Mouse (Mus musculus): ENCODE measurements at regions not wholly inside any gene's neighbourhood (a gene's known extent, or its start where the extent isn't known, plus 50 kb on each side); places are given as distances from the start of the nearest gene placed in this dataset.

DNA sequence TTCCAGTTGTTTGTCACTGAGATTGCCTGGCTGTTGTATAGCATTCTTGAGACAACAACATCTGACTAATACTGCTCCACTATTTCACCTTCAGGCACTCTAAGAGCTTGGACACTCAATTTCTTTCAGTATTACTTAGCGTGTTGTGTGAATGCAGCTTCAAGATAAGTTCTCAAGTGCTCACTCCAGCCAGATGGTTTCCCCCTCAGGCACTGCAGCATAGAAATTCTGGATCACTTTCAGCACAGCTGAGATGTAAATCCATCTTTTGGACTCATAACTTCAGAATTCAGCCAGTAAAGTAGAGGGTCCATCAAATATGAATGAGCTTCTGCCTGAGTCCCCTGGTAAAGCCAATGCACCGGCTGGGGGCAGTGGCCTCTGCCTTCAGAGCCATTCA lies 608.8 kb downstream of the Gm9195 start:
- no peak for DNase-seq

DNA sequence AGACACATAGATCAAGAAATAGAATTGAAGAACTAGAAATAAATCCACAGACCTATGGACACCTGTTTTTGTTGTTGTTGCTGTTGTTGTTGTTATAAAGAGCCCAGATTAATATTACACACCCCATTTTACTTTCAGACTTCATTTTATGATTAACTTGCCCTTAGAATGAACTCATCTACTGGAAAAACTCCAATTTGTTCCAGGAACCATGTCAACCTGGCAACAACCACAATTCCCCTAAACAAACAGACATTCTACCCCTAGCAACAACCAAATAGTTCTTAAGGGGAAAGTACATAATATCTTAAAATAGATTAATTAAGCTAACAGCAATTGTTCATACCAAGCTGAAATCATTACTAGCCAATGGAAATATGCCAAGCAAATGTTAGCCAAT lies 646.1 kb downstream of the Gm9195 start:
- no peak for DNase-seq

DNA sequence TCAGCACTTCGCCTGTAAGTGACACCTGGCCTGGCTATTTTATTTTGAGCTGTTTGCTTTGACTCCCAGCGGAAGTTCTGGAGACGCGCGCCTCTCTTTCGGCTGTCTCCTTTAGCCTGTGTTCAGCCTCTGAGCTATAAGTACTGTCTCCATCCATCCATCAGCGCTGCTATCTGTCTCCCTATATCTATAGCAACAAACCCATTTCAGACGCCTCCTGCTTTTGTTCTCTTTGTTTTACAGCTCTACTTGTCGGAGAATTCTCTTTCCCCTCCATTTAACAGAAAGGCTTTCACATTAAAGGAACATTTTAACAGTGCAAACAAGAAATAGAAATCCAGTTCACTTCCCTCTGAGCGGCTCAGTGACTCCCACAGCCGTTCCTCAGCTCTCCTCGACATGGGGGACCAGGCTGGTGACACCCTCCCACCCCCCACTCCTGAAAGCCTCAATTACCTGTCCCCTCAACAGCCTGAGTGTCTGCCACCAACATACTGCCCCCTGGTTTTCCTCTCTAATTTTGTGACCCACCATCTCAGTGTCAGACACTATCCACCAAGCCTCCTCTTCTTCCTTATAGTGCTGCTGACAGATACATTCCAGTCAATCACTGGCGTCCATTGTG lies 682.7 kb downstream of the Gm9195 start:
- DNase-seq, result peak; percentile 79

DNA sequence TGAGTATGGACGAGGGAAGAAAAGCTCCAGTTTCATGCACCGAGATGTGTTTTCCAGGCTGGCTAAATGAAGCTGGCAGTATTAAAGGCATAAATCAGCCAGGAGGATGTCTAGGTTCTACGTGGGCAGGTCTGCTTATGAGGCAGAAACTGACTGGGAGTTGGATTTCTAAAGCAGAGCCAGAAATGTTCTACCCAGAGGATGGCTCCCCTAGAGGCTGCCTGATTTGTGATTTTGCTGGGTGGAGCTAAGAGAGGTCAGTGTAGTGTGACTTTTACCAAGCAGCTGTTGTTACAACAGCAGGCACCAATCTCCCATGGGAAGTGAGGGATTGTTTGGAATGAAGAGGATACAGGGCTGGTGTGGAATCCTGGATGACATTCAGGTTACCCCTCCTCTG lies 686.0 kb downstream of the Gm9195 start:
- peak; percentile 74 for DNase-seq

DNA sequence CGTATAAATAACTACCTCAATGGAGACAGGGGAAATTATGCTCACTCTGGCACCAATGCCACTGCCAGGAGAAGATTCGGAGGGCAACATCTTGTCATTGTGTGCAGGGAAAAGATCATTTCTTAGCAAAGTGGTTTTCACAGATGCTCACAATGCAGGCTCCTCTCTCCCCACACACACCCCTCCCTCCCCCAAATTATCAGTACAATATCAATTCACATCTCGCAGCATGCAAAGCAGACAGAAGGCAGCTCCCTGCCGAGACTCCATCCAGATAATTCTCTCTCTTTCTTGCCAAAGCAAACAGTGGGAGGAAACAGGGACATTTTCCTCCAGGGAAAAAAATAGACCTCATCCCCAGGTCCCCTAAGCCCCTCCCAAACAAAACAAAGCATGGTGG lies 691.8 kb downstream of the Gm9195 start:
- DNase-seq, result peak; percentile 52

DNA sequence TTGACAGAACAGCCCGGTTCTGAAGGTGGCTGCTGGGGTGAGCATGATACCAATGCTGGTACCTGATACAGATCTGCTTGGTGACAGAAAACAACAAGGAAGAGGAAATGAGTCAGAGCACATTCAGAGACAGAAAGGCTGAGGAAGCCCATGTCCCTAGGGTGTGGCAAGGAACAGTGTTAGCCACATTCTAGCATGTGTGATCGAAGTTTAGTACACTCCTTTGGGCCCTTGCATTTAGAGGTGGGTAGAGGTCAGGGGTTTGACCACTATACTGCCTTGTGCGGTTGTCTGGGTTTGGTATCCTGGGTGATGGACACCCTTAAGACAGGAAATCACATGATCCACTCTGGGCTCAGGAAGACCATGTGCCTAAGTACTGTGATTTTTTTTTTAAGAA lies 695.9 kb downstream of the Gm9195 start:
- DNase-seq, result peak; percentile 56

DNA sequence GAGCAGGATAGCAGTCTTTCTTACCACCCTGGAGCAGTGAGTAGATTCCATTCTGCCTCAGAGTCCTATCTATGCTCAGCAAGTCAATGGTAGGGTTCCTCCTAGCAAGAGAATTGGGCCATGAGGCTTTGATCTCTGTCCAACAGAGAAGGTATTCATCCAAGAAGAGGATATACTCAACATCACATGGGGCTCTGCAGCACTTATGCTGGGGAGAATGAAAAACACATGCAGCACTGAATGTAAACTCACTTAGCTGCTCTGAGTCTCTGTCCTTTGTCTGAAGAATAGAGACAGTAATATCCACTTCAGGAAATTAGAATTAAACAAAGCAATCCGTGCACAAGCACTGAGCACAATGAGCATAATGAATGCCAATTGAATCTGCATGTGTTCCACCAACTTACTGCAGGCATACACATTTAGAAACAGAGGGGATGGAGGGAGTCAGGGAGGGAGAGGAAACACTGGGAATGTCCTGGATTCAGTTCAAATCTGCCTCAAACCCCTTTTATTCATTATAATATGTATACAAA lies 714.6 kb downstream of the Gm9195 start:
- DNase-seq, result no peak

DNA sequence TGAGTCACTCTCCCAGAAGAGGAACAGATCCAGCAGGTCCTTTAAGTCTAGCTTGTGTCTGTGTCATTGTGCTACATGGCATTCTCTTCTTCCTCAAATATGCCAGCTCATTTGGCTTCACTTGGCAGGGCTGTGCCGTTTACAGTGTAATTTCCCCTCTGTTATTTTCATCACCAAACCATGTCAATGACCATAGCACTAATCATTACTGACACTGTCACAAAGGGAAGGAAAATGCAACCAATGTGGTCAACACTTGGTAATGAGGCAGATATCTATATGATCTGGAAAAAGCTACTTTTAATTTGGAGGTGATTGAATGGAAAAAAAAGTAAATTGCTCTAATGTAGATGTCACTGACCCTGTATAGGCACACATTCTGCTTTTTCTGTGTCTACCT lies 724.8 kb downstream of the Gm9195 start:
- no peak for DNase-seq

DNA sequence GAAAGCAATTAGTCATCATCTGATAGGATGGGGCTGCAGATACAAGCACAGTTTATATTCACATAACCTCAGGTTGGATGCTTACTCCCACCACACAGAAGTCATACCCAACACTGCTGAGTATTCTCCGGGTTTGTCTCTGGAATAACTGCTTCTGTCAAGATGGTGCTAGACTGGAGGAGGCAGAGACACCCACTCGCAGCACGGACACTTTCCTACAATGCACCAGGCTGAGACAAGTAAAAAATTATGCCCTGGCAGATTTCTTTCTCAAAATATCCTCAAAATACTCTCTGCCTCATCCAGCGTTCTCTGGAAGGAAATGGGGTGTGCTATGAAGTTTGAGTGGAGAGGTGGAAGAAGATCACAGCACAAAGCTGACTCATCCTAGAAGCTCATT lies 763.1 kb downstream of the Gm9195 start:
- DNase-seq, result no peak

DNA sequence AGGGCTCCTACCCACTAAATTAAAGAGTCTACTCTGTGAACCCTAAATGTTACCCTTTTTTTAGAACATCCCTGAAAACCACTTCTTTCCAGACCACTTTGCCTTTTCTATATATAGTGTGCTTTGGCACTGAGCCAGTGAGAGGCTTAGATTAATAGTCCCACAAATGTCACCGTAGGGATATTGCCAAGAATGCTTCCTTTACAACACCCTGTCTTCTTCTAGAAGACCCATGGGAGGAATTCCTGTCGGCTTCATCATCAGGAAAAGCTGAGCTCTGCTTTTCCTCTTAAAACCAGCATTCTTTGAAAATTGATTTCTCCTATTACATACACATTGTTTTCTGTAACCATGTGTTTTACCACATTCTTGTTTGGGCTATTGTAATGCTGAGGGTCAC lies 768.1 kb downstream of the Gm9195 start:
- DNase-seq, result no peak

DNA sequence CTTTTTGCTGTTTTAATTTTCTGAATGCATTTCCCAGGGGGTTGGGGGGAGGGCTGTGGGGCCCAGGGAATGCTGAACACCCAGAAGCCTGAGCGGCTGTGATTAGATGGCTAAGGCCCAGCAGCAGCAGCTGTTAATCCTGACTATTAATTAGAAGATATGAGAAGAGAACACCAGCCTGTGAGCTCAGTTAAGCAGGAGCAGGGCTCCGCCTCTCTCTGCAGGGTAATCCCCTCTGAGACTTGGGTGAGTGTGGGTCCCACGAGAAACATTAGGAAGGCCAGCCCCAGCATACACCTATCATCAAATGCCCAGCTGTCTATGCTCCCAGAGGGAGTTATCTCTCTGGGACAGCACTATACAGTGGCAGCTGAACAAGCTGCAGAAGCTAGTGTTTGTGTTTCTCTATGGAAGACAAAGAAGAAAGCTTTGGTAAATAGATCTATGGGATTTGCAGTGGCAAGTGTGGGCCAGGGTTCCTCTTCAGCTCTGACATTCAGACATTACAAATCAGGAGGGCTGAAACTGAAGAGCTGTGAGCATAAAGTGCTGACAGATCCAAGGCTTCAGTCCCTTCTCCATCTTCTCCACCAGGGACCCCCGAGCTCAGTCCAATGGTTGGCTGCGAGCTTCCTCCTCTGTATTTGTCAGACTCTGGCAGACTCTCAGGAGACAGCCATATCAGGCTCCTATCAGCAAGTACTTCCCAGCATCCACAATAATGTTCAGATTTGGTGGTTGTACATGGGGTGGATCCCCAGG lies 781.9 kb downstream of the Gm9195 start:
- DNase-seq, result no peak

DNA sequence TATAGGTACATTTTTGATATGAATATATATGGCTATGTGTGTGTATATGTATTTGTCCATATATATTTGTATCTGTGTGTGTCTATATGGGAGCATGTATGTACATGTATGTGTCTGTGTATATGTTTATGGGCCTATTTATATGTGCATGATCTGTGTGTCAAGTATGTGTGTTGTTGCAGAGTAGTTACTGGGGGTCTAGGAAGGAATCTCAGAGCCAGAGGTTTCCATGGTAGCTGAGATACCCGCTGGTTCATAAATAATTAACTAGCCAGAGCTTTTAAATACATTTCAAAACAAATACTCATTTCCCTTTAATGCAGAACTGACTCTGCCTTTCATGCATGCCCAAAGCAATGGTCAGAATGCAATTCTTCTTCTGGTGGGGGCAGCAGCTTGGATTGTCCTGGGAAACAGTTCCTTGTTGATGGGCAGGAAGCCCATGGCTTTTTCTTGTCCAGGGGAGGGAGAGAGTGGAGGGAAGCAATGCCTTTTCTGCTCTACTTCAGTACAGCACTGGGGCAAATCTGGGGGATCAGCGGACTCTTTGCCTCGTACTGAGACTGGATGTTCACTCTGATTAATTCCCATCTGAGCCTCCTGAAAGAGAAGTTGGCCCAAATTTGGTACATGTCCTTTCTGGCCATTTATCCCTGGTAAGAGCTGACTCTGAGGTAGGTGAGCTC lies 798.7 kb downstream of the Gm9195 start:
- DNase-seq, result no peak

DNA sequence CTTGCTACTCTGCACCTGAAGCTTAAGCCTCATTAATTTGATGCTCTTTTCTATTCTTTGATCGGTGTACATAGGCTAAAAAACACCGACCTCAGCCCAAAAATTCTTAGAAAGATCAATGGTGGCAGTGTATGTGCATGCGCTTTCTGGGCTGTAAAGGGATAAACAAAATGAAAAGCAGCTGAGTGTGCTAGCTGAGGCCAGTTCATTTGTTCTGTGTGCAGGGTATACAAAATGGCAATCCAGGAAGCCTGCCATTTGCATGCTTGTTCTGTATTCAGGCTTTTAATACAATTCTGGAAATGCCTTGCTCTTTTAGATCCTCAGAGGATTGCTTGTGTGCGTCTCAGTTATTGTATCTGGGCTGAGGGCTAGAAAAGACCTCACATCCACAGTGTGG lies 817.1 kb downstream of the Gm9195 start:
- DNase-seq, result no peak

DNA sequence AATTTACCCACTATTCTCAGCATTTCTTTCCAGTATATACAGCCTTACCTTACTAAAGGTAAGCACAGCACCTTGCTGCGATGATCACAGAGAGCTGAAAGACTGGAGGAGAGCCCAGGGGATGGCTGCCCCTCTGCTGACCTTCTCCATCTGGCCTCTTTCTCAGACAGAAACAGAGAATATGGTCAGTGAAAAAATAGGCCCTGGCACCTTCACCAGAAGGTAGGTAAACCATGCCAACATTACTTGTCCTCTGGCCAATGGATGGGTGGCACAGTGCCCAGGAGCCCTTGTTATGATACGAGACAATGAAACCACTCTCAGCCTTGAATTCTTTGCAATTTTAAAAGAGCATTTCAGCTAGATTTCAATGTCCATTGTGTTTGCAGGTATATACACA lies 817.8 kb downstream of the Gm9195 start:
- DNase-seq, result peak; percentile 85

DNA sequence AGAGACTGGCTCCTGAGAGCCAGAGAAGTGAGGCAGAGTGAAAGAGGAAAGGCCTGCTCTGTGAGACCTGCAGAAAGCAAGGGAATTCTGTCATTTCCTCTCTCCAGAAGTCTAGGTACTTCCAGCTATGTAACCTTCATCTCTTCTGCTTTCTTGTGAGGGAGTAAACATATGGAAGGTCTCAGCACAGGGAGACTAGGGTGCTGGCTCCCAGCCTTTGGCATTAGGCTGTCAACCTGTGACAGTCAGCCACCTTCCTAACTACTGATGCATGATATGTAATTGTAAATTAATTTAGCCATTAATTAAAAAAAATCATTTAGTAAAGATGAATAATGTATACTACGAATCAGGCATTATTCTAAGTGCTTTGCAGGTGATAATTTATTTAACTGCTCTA lies 819.2 kb downstream of the Gm9195 start:
- DNase-seq, result no peak

DNA sequence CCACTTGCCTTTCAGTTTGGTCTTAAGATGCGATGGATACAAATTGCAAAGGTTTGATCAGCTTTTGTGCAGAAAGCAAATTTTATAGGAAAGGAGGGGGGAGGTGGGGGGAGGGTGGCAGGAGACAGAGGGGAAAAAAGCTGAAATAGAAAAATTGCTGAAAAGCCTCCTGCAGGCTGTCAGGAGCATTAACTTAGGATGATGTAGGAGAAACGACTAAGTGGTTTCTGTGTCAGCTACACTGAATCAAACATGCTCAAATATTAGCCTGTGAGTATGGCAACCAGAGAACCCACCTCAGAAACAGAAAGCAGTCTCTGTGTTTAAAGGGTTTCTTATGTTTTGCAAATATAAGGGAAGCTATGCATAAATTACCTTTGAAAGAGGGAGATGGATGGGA lies 819.6 kb downstream of the Gm9195 start:
- no peak for DNase-seq

DNA sequence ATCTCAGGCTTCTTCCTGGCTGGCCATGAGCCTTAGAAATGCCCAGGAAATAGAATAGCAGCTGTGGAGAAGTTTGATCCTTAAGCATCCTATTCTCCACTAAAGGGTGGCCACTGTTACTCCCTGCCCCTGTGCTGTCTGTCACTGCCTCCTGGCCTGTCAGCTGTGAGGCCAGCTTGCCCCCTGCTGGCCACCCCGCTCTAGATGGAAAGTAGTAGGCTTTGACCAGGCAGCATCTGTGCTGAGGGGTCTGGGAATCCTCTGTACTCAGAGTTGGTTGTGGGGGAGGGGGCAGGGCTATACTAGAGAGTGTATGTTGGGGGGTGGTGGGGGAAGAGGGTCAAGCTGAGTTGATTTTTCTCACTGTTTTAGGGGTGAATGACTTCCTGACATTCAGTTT lies 821.2 kb downstream of the Gm9195 start:
- peak; percentile 92 for DNase-seq

DNA sequence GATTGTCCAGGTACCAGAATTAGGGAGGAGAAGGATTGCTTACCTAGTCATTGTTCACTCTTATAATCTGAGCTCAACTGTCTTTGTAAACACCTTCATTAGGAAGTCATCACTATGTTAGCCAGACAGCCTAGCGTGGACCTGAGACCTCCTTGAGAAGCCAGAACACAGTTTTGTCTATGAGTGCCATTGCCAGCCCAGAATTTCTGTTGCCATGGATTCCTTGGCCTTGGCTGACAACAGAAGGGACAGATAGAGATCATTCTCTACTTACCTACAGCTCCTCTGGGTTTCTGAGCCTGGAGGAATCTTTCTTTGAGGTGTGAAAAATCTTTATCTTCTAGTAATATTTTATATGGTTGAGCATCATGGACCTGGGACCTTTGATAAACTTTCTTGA lies 825.0 kb downstream of the Gm9195 start:
- DNase-seq, result no peak

DNA sequence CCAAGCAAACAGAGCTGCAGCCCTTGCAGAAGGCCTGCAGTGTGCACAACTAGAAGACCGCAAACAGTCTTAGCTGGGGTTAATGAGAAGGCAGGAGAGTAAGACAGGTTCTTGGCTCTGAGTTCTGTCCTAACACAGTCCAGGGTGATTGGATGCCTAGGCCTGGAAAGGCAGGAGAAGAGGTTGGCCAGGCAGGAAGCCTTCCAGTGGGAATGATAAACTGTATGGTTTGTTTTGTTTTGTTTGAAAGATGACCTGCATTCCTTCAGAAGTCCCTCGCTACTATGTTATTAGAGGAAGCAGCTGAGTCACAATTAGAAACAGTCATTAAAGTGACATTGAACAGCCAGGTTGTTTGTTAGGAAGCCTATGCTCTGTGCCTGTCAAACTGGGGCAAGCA lies 831.5 kb downstream of the Gm9195 start:
- DNase-seq, result peak; percentile 85

DNA sequence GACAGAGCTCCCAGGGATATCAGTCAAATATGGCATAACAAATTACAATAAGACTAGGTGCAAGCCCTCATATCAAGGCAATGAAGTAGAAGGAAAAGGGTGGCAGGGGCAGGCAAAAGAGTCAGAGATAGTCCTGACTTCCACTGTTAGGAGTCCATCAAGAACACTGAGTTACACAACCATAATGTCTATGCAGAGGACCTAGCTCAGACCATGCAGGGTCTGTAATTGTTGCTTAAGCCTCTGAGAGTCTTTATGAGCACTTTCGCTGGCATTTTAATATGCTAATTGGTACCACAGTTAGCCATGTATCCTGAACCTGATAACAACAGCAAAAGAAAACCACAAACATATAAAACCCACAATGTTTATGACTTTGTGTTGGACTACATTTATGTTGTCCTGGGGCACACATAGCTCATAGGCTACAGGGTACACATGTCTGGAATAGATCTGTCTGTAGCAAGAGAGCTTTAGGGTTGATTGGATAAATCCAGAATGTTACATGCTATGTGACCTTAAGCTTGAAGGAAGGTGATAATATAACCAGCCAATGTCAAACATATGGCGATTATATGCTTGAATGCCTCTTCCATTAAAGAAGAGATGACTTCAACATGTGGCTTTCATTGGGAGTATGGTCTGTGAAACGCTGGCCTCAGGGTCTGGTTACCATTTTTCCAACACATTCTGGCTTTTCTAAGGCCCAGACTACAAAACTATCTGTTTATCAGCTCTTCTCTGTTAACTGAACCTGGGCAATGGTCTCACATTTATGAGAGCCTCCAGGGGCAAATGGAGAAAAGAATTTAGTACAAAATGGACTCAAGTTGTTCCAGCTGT lies 836.6 kb downstream of the Gm9195 start:
- no peak for DNase-seq

DNA sequence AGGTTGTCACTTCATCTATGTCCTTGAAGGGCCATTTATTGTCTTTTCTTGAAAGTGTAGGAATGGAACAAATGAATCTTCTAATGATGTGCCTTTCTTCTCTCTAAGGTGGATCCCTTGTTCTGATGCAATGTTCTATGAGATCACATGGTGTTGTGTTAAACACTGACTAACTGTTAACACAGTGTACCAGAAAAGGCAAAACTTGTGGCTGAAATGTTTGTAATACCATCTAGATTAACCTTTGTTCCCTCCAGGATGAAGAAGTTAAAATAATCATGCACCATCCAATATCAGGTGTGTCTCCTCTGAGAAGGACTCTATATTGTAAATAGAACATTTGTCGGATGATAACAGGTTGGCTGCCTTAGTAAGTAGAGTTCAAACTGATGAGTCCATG lies 849.1 kb downstream of the Gm9195 start:
- no peak for DNase-seq

DNA sequence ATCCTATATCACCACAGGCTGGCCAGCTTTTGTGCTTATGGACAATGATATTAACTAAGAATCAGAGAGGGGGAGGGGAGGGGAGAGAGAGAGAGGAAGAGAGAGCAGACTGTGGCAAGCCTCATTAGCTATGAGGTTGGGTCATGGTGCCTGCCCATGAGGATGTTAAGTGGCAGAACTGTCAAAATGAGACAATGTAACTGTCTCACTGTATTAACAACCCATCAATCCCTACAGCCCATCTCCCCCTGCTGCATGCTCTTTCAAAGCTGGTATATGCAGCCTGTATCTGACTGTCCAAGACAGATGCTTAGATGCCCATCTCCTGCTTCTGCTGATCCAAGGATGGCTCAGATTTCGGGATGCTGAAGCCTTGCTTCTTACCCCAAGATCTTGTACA lies 852.6 kb downstream of the Gm9195 start:
- DNase-seq, result no peak

DNA sequence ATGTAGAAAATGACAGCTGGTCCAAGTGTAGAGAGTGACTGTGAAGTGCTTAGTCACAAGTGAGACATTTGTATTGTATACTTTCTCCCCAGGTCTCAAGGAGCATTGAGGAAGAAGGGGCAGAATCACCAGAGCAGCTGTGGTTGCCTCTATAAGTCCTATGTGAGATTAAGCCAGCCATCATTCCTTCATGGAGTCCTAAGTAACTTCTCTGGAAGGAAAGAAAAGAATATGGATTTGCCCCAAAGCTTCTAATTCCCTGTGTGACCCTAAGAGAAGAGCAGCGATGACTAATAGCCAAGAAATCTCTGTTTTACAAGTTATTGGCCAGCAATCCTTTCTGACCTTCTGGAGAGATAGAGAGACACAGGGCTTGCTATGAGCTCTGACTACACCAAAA lies 856.5 kb downstream of the Gm9195 start:
- DNase-seq, result no peak
